Mouse (Mus musculus) CH12F3 (cell line): Measurements from ENCODE around the gene Tenm4.

ENCODE experiments used
- in situ Hi-C: fragments of 300-500 bp; cut with MboI; formaldehyde crosslinking; loops from 2 replicates; pipeline ENCODE4 v1.14.3; 2020; ENCODE audit warnings: low sequenced_read_pairs

Tenm4 gene

DNA sequence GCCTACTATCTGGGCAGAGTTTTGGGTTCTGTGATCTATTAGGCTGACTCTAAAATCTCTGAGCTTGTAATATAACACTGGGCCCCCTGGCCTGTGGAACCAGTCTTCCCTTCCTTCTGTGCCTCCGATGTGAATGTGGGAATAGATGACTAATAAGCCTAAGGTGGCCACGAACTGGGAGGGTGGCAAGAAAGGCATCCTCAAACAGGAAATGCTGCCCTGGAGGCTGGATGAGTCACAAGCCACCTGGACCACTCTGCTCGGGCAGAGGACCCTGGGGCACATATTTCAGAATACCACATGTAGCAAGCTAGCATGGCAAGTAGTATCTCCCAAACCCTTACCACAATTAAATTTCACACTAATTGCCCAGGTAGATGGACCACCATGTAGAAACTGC, 391.8 kb downstream of the Tenm4 start:
- in situ Hi-C loops, result no loop called here

GRCm38 (mm10) chr7:96563329-96564065, 392.5 kb downstream of the Tenm4 start:
- in situ Hi-C loops, result no loop called here

DNA sequence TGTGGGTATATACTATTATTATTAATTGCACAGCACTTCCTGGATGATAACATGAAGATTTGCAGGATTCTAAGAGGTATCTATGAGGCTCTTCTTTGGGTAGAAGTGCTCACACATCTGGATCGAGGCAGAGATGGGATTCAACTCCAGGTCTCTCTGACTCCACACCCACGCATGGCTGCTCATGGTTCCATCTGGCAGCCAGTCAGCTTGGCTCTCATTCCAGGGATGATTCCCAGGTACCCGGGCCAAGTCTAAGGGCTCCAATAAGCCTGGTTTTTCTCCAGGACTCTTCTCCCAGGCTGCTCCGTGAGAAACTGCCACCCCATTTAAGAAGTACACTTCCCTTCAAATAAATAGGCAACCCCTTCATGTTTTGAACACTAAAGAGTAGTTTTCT, 394.8 kb downstream of the Tenm4 start:
- in situ Hi-C loops, result no loop called here

DNA sequence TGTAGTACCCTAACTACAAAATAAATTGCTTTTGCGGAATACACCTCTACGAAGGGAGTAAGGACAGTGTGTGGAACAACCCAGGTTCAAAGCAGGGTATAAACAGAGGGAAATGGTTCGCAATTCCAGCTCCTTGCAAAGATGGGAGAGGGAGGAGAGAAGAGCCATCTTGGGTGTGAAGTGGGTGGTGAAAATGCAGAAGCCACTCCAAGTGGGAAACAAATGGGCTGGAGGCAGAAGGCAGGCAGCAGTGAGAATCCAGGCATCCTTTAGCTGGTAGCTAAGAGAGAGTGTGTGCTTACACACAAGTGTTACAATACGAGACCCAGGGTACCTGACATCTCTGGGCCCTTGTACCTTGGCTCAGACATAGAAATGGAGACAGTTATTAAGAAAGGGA, 395.2 kb downstream of the Tenm4 start:
- in situ Hi-C loops, result no loop called here

DNA sequence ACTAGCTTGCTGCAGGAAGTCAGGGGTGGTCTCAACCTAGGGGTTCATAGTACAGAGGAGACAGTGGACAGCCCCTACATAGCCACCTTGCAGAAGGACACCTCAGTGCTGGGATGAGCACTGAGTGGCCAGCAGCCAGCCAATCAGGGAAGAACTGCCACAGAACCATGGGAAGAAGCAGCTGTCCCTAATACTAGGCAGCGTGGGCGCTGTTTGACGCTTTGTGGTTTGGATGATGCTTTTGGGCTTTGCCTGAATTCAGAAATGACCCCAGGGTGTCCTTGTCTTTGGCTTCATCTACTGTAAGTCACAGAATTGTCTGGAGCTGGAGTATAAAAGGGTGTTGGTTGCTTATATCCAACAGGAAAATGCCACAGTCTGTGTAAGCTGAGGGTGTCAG, 397.0 kb downstream of the Tenm4 start:
- in situ Hi-C loops, result no loop called here

- in situ Hi-C loops, result no loop called here
These were observed 399.9 kb downstream of the Tenm4 start for GRCm38 (mm10) chr7:96570965-96571364.

DNA sequence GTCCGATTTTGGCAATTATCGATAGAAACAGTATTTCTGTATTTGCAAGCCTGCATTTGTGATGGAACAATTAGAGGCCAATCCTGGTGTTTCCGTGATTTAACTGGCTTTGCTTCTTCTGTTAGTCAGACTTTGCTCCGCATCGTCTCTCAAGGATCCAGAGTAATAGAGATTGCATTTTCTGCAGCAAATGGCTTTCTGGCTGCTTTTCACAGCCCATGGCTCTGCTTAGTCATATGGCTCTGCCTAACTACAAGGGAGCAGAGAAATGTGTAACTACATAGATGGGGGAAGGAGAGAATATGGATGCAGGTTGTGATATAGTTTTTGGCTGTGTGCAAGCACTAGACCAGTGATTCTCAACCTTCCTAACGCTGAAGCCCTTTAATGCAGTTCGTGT, 401.9 kb downstream of the Tenm4 start:
- in situ Hi-C loops, result no loop called here

GRCm38 (mm10) chr7:96575202-96575650, 404.2 kb downstream of the Tenm4 start:
- in situ Hi-C loops, result no loop called here

GRCm38 (mm10) chr7:96582752-96583151, 411.7 kb downstream of the Tenm4 start:
- in situ Hi-C loops, result no loop called here

DNA sequence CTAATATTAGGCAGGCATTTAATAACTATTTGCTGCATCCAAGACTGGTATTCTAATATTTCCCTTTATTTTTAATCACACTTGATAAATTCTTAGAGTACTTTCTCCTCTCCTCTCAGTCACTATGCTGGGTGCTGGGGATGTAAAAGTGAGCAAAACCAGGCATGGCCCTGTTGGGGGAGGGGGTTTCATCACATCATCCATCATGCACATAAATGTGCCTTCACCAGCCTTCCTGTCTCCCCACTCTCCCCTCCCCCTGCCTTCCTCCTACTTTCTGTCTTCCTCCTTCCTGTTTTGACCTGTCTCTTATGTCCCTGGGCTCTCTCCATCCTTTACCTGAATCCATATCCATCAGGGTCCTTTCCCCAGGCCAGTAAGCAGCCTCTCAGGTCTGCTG, 416.4 kb downstream of the Tenm4 start:
- in situ Hi-C loops, result no loop called here

- in situ Hi-C loops, result no loop called here
These were observed 417.5 kb downstream of the Tenm4 start for GRCm38 (mm10) chr7:96588567-96588966.

GRCm38 (mm10) chr7:96595535-96596295, 424.7 kb downstream of the Tenm4 start:
- in situ Hi-C loops, result no loop called here

DNA sequence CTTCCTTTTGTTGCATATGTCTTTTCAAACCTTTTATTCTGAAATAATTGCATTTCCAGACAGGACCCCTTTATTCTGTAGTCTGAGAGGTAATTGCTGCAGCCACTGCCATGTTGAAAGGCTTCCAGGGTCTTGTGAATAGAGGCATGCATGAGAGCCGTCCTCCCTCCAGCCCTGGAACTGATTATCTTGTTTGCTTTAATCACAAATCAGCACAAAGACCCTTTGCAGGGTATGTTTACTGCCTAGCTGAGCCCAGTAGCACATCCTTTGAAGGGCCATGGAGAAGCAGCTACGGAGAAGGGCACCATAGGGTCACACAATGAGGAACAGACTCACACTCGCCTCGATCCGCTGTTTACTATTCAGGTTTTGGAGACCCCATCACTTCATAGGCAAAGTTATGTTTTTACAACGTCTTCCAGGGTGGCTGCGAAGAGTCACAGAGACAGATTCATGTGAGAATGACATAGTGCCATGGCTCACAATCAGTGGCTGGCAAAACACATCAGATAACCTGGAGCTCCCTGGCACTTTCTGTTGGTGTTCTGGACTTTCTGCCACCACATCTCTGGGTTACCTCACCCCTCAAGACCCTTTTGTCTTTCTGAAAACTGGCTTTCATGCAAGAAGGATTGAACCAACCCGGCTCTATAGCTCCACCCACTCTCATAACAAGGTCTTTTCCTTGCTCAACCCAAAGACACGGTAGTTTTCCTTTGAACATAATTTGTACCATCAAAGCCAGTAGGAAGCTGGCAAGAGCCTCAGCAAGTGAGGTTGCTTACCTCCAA, 425.6 kb downstream of the Tenm4 start:
- in situ Hi-C loops, result no loop called here

DNA sequence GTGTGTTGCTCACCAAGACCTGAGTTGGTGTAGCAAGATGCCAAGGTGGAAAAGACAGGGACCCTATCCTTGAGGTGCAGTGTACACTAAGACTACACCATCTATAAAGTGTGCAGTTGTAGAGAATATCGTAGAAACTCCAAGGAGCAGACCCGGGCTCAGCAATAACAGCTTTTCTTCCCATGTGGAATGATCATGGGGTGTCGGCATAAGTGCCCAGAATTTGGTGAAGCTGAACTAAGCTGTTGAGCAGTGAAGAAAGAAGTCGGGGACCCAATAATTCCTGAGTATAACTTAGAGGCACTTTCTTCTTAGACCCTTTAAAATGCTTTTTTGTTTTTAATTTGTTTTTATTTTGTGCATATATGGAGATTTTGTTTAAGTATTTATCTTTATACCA, 426.8 kb downstream of the Tenm4 start:
- in situ Hi-C loops, result no loop called here

DNA sequence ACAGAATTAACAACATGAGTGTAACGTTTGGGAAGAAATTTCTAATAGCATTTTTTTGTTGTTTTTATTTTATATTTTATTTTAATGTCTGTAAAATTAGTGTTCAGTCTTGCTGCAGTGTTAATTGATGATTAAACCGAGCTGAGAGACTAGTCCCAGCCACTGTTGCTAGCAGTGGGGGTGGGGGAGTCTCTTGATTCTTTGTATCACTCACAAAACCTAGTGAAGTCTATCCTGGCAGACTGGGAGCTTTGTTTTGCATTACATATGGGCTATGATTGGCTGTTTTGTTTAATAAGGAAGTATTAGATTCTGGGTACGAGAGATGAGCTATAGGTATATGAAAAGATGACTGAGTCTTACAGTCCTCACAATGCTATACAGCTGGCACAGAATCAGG, 428.0 kb downstream of the Tenm4 start:
- in situ Hi-C loops, result no loop called here

DNA sequence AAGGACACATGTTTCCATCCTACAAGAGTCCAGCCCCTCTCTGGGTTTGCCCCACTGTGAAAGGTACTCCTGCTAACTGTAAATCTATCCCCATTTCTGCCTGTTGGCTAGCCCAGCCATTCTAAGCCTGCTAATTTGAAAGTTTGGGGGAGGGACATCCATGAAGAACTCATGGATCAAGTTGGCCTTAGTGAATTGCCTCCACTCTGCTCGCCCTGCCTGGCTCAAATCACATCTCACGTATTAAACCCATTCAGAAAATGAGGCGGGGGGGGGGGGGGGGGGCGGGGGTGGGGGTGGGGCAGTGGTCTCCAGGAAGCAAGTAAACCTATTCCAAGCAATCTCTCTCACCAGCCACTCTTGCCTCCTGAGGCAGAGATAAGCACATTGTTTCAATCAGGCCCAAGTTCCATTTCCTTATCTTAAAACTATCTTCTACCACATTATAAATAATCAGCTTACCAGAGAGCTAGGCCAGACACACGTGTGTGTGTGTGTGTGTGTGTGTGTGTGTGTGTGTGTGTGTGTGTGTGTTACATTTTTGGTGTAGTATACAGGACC, 429.4 kb downstream of the Tenm4 start:
- in situ Hi-C loops, result no loop called here

GRCm38 (mm10) chr7:96604091-96604745, 433.2 kb downstream of the Tenm4 start:
- in situ Hi-C loops, result no loop called here

DNA sequence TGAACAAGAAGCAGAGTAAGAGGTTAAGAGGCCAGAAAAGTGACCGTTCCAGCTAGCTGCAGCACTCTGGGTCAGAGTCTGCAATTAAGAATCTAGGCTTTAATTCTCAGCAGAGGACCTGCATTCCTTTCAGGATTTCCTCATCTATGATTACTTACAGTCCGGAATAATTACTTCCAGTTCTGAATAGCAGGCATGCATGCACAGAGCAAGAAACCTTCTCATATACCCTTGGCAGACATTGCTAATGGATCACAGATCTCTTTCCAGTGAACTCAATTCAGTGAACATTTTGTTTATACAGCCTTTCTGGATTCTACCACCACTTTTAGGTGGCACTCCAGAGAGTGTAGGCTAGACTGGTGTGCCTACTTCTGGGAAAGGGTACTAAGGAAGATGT, 434.3 kb downstream of the Tenm4 start:
- in situ Hi-C loops, result no loop called here

- in situ Hi-C loops, result no loop called here
These were observed 439.0 kb downstream of the Tenm4 start for GRCm38 (mm10) chr7:96609854-96610586.

DNA sequence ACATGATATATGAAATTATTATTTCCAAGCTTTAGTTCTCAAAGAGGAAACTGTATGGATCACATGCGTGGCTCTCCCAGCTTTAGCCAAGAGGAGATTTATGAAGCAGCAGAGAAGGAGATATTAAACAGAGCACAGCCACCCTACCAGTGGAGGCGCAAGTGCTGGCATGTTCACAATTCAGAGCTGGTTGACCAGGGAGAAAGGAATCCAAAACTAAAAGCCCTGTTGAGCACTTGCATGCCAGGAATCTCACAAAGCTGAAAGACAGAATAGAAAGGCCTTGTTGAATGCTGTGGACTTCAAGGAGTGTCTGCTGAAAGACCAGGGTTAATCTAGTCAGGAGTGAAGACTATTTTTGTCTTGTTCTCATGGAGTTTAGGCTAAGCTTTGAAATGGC, 446.3 kb downstream of the Tenm4 start:
- in situ Hi-C loops, result no loop called here
